Mouse (Mus musculus) CH12.LX (cell line): Measurements from ENCODE around the gene Olfr67. TPM values are rescaled to one million over a fixed set of nuclear protein-coding genes. Genes with fewer than 3 reads are reported as not detected.

Experiments used
- DNase-seq: peaks from one replicate; pipeline ENCODE4 v3.0.0-alpha.2; 2013; ENCODE audit errors: extremely low read depth
- H3K27ac ChIP-seq: 2 replicates; pipeline ENCODE4 v1.5.1; 2012; ENCODE audit warnings: low read depth, mild to moderate bottlenecking, control low read depth, moderate library complexity; ENCODE audit not compliant: insufficient read depth
- H3K27me3 ChIP-seq: replicated peaks from 2 replicates; pipeline ENCODE3; 2012; ENCODE audit warnings: inconsistent platforms
- H3K36me3 ChIP-seq, 2 experiments: replicated peaks in 1 of 2; 2 replicates each; pipeline versions ENCODE3 to v1.6.1; 2012; ENCODE audit warnings: inconsistent platforms in 1 of 2, low read length in 1 of 2, mild to moderate bottlenecking in 1 of 2, mixed read lengths in 1 of 2, moderate library complexity in 1 of 2; ENCODE audit not compliant: control insufficient read depth in 1 of 2, insufficient read depth in 1 of 2
- H3K4me1 ChIP-seq, 2 experiments: 2 replicates each; pipeline ENCODE4 v1.6.1; 2012; ENCODE audit warnings: inconsistent platforms in 1 of 2, moderate library complexity in 1 of 2; ENCODE audit not compliant: insufficient read depth in 2 of 2, control insufficient read depth in 1 of 2
- H3K4me2 ChIP-seq: 2 replicates; pipeline ENCODE4 v1.6.1; 2012; ENCODE audit warnings: low read depth, mild to moderate bottlenecking, control low read depth; ENCODE audit not compliant: poor library complexity, insufficient read depth, severe bottlenecking
- H3K4me3 ChIP-seq, 3 experiments: fragments of 150-350 bp in 1 of 3; sonication (generic) in 1 of 3; replicated peaks in 1 of 3; 2 replicates each; pipeline versions ENCODE3 to v1.5.1; 2011 to 2012; ENCODE audit warnings: low read depth in 2 of 3, low read length in 2 of 3, mild to moderate bottlenecking in 2 of 3, moderate library complexity in 2 of 3, control low read depth in 1 of 3, improper control_type of control experiment in 1 of 3, inconsistent platforms in 1 of 3, mixed read lengths in 1 of 3; ENCODE audit not compliant: poor library complexity in 1 of 3
- H3K79me2 ChIP-seq: replicated peaks from 2 replicates; pipeline ENCODE4 v1.6.1; 2012; ENCODE audit warnings: mild to moderate bottlenecking, moderate library complexity; ENCODE audit not compliant: control insufficient read depth, poor library complexity, insufficient read depth, severe bottlenecking; ENCODE audit errors: extremely low read depth
- H3K9ac ChIP-seq: 2 replicates; pipeline ENCODE4 v1.6.1; 2012; ENCODE audit warnings: low read depth, mild to moderate bottlenecking, control low read depth, moderate library complexity; ENCODE audit not compliant: insufficient read depth
- H3K9me3 ChIP-seq: replicated peaks from 2 replicates; pipeline ENCODE3; 2012; ENCODE audit warnings: low read length, inconsistent platforms, mixed read lengths
- BHLHE40 ChIP-seq: IDR thresholded peaks from 2 replicates; pipeline ENCODE4 v1.6.1; 2011; ENCODE audit warnings: mild to moderate bottlenecking, low read depth, low read length, improper control_type of control experiment
- CHD1 ChIP-seq: IDR thresholded peaks from 2 replicates; pipeline ENCODE4 v1.6.1; 2012; ENCODE audit warnings: low read depth, low read length, improper control_type of control experiment, inconsistent platforms
- CHD2 ChIP-seq: IDR thresholded peaks from 2 replicates; pipeline ENCODE4 v1.6.1; 2011; ENCODE audit warnings: low read length, improper control_type of control experiment
- CTCF ChIP-seq, 2 experiments: IDR thresholded peaks in 1 of 2; conservative IDR thresholded peaks in 1 of 2; 2 replicates each; pipeline ENCODE4 v1.5.1; 2011 to 2012; ENCODE audit warnings: low read depth in 2 of 2, low read length in 2 of 2, improper control_type of control experiment in 1 of 2, inconsistent platforms in 1 of 2, mild to moderate bottlenecking in 1 of 2, moderate library complexity in 1 of 2
- E2F4 ChIP-seq: IDR thresholded peaks from 2 replicates; pipeline ENCODE4 v1.6.1; 2011; ENCODE audit warnings: low read depth, low read length, improper control_type of control experiment; ENCODE audit not compliant: insufficient replicate concordance
- ELF1 ChIP-seq: IDR thresholded peaks from 2 replicates; pipeline ENCODE4 v1.6.1; 2014; ENCODE audit warnings: low read depth, mild to moderate bottlenecking, inconsistent platforms, low read length, improper control_type of control experiment
- EP300 ChIP-seq: IDR thresholded peaks from 2 replicates; pipeline ENCODE4 v1.6.1; 2011; ENCODE audit warnings: low read length, improper control_type of control experiment
- ETS1 ChIP-seq: conservative IDR thresholded peaks from 2 replicates; pipeline ENCODE4 v1.6.1; 2012; ENCODE audit warnings: low read depth, mild to moderate bottlenecking, inconsistent platforms, low read length, improper control_type of control experiment, moderate library complexity
- GABPA ChIP-seq: IDR thresholded peaks from 2 replicates; pipeline ENCODE4 v1.6.1; 2012; ENCODE audit warnings: low read depth, low read length, improper control_type of control experiment, inconsistent platforms; ENCODE audit not compliant: insufficient replicate concordance
- HCFC1 ChIP-seq: IDR thresholded peaks from 2 replicates; pipeline ENCODE4 v1.6.1; 2012; ENCODE audit warnings: low read depth, mild to moderate bottlenecking, inconsistent platforms, low read length, improper control_type of control experiment
- IRF4 ChIP-seq: IDR thresholded peaks from 2 replicates; pipeline ENCODE4 v1.6.1; 2014; ENCODE audit warnings: low read depth, mild to moderate bottlenecking, inconsistent platforms, low read length, improper control_type of control experiment
- JUN ChIP-seq: IDR thresholded peaks from 2 replicates; pipeline ENCODE4 v1.6.1; 2011; ENCODE audit warnings: low read depth, mild to moderate bottlenecking, low read length, improper control_type of control experiment, moderate library complexity; ENCODE audit not compliant: insufficient read depth
- JUND ChIP-seq: conservative IDR thresholded peaks from 2 replicates; pipeline ENCODE4 v1.6.1; 2011; ENCODE audit warnings: low read depth, low read length, improper control_type of control experiment
- KAT2A ChIP-seq: IDR thresholded peaks from 2 replicates; pipeline ENCODE4 v1.6.1; 2012; ENCODE audit warnings: low read length, improper control_type of control experiment, inconsistent platforms; ENCODE audit not compliant: insufficient replicate concordance
- MAFK ChIP-seq: IDR thresholded peaks from 2 replicates; pipeline ENCODE4 v1.6.1; 2011; ENCODE audit warnings: low read length, improper control_type of control experiment; ENCODE audit not compliant: insufficient replicate concordance
- MAX ChIP-seq: IDR thresholded peaks from 2 replicates; pipeline ENCODE4 v1.6.1; 2011; ENCODE audit warnings: low read length, improper control_type of control experiment
- MAZ ChIP-seq: IDR thresholded peaks from 2 replicates; pipeline ENCODE4 v1.6.1; 2012; ENCODE audit warnings: low read depth, mild to moderate bottlenecking, inconsistent platforms, low read length, improper control_type of control experiment, moderate library complexity
- MEF2A ChIP-seq: IDR thresholded peaks from 2 replicates; pipeline ENCODE4 v1.6.1; 2014; ENCODE audit warnings: low read depth, mild to moderate bottlenecking, inconsistent platforms, low read length, improper control_type of control experiment, borderline replicate concordance
- MXI1 ChIP-seq: IDR thresholded peaks from 2 replicates; pipeline ENCODE4 v1.6.1; 2011; ENCODE audit warnings: mild to moderate bottlenecking, low read depth, low read length, improper control_type of control experiment
- MYC ChIP-seq: IDR thresholded peaks from 2 replicates; pipeline ENCODE4 v1.6.1; 2011; ENCODE audit warnings: low read depth, mild to moderate bottlenecking, improper control_type of control experiment, low read length
- NELFE ChIP-seq: IDR thresholded peaks from 2 replicates; pipeline ENCODE4 v1.6.1; 2011; ENCODE audit warnings: low read depth, low read length, improper control_type of control experiment
- NRF1 ChIP-seq: IDR thresholded peaks from 2 replicates; pipeline ENCODE4 v1.6.1; 2014; ENCODE audit warnings: low read depth, mild to moderate bottlenecking, inconsistent platforms, low read length, improper control_type of control experiment, moderate library complexity
- PAX5 ChIP-seq: IDR thresholded peaks from 2 replicates; pipeline ENCODE4 v1.6.1; 2012; ENCODE audit warnings: low read length, inconsistent platforms, mixed read lengths
- POLR2A ChIP-seq: IDR thresholded peaks from 2 replicates; pipeline ENCODE4 v1.6.1; 2011; ENCODE audit warnings: low read depth, mild to moderate bottlenecking, improper control_type of control experiment, low read length
- POLR2AphosphoS2 ChIP-seq: IDR thresholded peaks from 2 replicates; pipeline ENCODE4 v1.6.1; 2011; ENCODE audit warnings: low read depth, low read length, improper control_type of control experiment
- RAD21 ChIP-seq: IDR thresholded peaks from 2 replicates; pipeline ENCODE4 v1.6.1; 2011; ENCODE audit warnings: low read depth, mild to moderate bottlenecking, low read length, improper control_type of control experiment, moderate library complexity
- RCOR1 ChIP-seq: conservative IDR thresholded peaks from 2 replicates; pipeline ENCODE4 v1.6.1; 2012; ENCODE audit warnings: low read depth, mild to moderate bottlenecking, inconsistent platforms, low read length, improper control_type of control experiment
- SIN3A ChIP-seq: IDR thresholded peaks from 2 replicates; pipeline ENCODE4 v1.6.1; 2012; ENCODE audit warnings: low read length, improper control_type of control experiment, inconsistent platforms
- SMC3 ChIP-seq: IDR thresholded peaks from 2 replicates; pipeline ENCODE4 v1.6.1; 2011; ENCODE audit warnings: low read depth, low read length, improper control_type of control experiment
- TBP ChIP-seq: conservative IDR thresholded peaks from 2 replicates; pipeline ENCODE4 v1.6.1; 2011; ENCODE audit warnings: low read depth, low read length, improper control_type of control experiment
- TCF12 ChIP-seq: IDR thresholded peaks from 2 replicates; pipeline ENCODE4 v1.6.1; 2014; ENCODE audit warnings: low read depth, mild to moderate bottlenecking, inconsistent platforms, low read length, improper control_type of control experiment
- UBTF ChIP-seq: IDR thresholded peaks from 2 replicates; pipeline ENCODE4 v1.6.1; 2012; ENCODE audit warnings: low read depth, mild to moderate bottlenecking, inconsistent platforms, low read length, improper control_type of control experiment, moderate library complexity
- USF1 ChIP-seq: IDR thresholded peaks from 2 replicates; pipeline ENCODE4 v1.6.1; 2014; ENCODE audit warnings: low read depth, mild to moderate bottlenecking, inconsistent platforms, low read length, improper control_type of control experiment
- USF2 ChIP-seq: conservative IDR thresholded peaks from 2 replicates; pipeline ENCODE4 v1.6.1; 2011; ENCODE audit warnings: low read depth, low read length, improper control_type of control experiment
- ZC3H11A ChIP-seq: IDR thresholded peaks from 2 replicates; pipeline ENCODE4 v1.6.1; 2012; ENCODE audit warnings: low read depth, mild to moderate bottlenecking, inconsistent platforms, low read length, improper control_type of control experiment
- ZKSCAN1 ChIP-seq: IDR thresholded peaks from 2 replicates; pipeline ENCODE4 v1.6.1; 2012; ENCODE audit warnings: low read depth, inconsistent platforms, low read length, improper control_type of control experiment, borderline replicate concordance
- ZMIZ1 ChIP-seq: IDR thresholded peaks from 2 replicates; pipeline ENCODE4 v1.6.1; 2012; ENCODE audit warnings: low read depth, mild to moderate bottlenecking, inconsistent platforms, low read length, improper control_type of control experiment
- ZNF384 ChIP-seq: IDR thresholded peaks from 2 replicates; pipeline ENCODE4 v1.6.1; 2012; ENCODE audit warnings: low read depth, low read length, improper control_type of control experiment, inconsistent platforms
- dilution Hi-C: fragments of 300-500 bp; cut with MboI; formaldehyde crosslinking; loops from 2 replicates; pipeline ENCODE4 v1.14.3; 2020; ENCODE audit warnings: low sequenced_read_pairs; ENCODE audit not compliant: extremely low pct_unique_long_range_greater_than_20kb, extremely low pct_ligation_motif_present
- in situ Hi-C: fragments of 300-500 bp; cut with MboI; formaldehyde crosslinking; loops from 3 replicates; pipeline ENCODE4 v1.14.3; 2019; ENCODE audit warnings: low sequenced_read_pairs, low pct_ligation_motif_present, low pct_unique_long_range_greater_than_20kb, mixed read lengths
- polyA plus RNA-seq: library from polyadenylated mRNA; unstranded; fragments of >175 nt; gene quantifications from 2 replicates; pipeline ENCODE4 v1.2.1, GENCODE M21; 2012; ENCODE audit warnings: low read depth; ENCODE audit not compliant: insufficient read length
- total RNA-seq, 2 experiments: library from RNA; depleted of rRNA; stranded (reverse); fragments of 300-350 nt in 1 of 2; fragments of >200 nt in 1 of 2; gene quantifications; 2 replicates each; pipeline ENCODE4 v1.2.3; 2012 to 2014

Olfr67 gene
- total and polyA plus RNA-seq, 3 experiments = not detected

- in situ Hi-C loops = no loop called here
- H3K79me2 ChIP-seq = no peaks in the 10 kb centered on the region
- peak; percentile 66 for DNase-seq
- TF ChIP-seq PAX5 (no peak), SMC3 (no peak), ZNF384 (no peak), MAX (no peak), MEF2A (peak; percentile 59; the same call in 1 of the 2 replicates), MAFK (no peak), ETS1 (peak; percentile 30; the same call in 1 of the 2 replicates), NRF1 (no peak), IRF4 (peak; percentile 91), E2F4 (no peak), UBTF (no peak), POLR2A (no peak), JUN (no peak), USF1 (no peak), USF2 (no peak), MAZ (no peak), TBP (no peak), HCFC1 (no peak), RAD21 (no peak), KAT2A (no peak), NELFE (no peak), ELF1 (peak; percentile 42; the same call in 1 of the 2 replicates), SIN3A (no peak), GABPA (no peak), MXI1 (no peak), BHLHE40 (no peak), CHD2 (no peak), POLR2AphosphoS2 (no peak), CHD1 (no peak), ZC3H11A (no peak), ZKSCAN1 (no peak), CTCF (conservative IDR thresholded peaks at IDR 0.05 in 1 of 2, IDR thresholded peaks at IDR 0.05 in 1 of 2; ENCODE audit: low read depth in 2 of 2, low read length in 2 of 2) (no peak), RCOR1 (no peak), TCF12 (no peak), JUND (peak; percentile 17; the same call in 1 of the 2 replicates), MYC (no peak), EP300 (peak; percentile 90), ZMIZ1 (no peak)
- dilution Hi-C loops = no loop called here
- no peak overlapping the region for H3K9ac ChIP-seq
- H3K4me2 ChIP-seq = no peak overlapping the region
- no peak overlapping the region for H3K4me3 ChIP-seq
- H3K27me3 ChIP-seq = no peaks in the 10 kb centered on the region
- peaks cover 2 to 53% of the 10 kb centered on the region in 2 experiments; a peak in 3 of 4 replicates for H3K4me1 ChIP-seq
- no peak overlapping the region for H3K27ac ChIP-seq
- H3K9me3 ChIP-seq = no peaks in the 10 kb centered on the region
- no peaks in the 10 kb centered on the region for H3K36me3 ChIP-seq
Measured at GRCm38 (mm10) chr7:103812174-103812573, 20.6 kb upstream of the Olfr67 start.
